Mouse (Mus musculus) gastrocnemius, postnatal 14 days (tissue): ENCODE results near the gene Rpl4. TPM values are rescaled to one million over a fixed set of nuclear protein-coding genes. Genes with fewer than 3 reads are reported as not detected.

Experiments used
- DNase-seq: peaks from one replicate; pipeline ENCODE4 v3.0.0; 2021; ENCODE audit warnings: mixed read lengths
- intact Hi-C: fragments of 180-260 bp; cut with DNase I; formaldehyde crosslinking; loops from one replicate; pipeline ENCODE4 v1.15.1; 2025; ENCODE audit warnings: low total_unique reads
- microRNA-seq, 2 experiments: library from miRNA; unstranded; fragments of <30 nt; microRNA quantifications; one replicate each; pipeline ENCODE4 v1.2.0; 2021
- total RNA-seq, 2 experiments: library from RNA; stranded (reverse); gene quantifications; 2 replicates each; pipeline ENCODE4 v1.2.3; 2021

The Rpl4 gene
- total RNA-seq, 2 experiments from 2014 or later = 594 to 710 TPM

- no peak for DNase-seq
- intact Hi-C loops = no loop called here
Measured at GRCm38 (mm10) chr9:64227736-64228135, 54.6 kb downstream of the Rpl4 start.

Small RNAs within 50 kb of the gene (microRNA-seq; reads per million reads assigned to microRNA genes)
- gene Gm24106 = 0 reads per million in 2 experiments

Other genes with a start within 250 kb of the Rpl4 start
- gene Smad6, start 151.3 kb upstream of the Rpl4 start, total RNA-seq = 1 to 10 TPM; 1.9 to 2.9 TPM
- gene Lctl, start 56.2 kb upstream of the Rpl4 start, total RNA-seq = under 1 TPM in 1 of 2 experiments, not detected in 1; 0.18 TPM
- gene Zwilch, start 271 bp upstream of the Rpl4 start, total RNA-seq = 1 to 10 TPM; 1.9 to 2.1 TPM
- 10 to 100 TPM; 15.6 to 16.4 TPM for gene Snapc5, start 5.9 kb downstream of the Rpl4 start, total RNA-seq
- 1 to 10 TPM; 2.2 to 2.5 TPM for gene Uchl4, start 61.8 kb downstream of the Rpl4 start, total RNA-seq
- 10 to 100 TPM; 51.9 to 55.6 TPM for gene Map2k1, start 80.3 kb downstream of the Rpl4 start, total RNA-seq
- 10 to 100 TPM; 12.3 to 17.6 TPM for gene Tipin, start 108.2 kb downstream of the Rpl4 start, total RNA-seq
- gene Dis3l, start 167.9 kb downstream of the Rpl4 start, total RNA-seq = 10 to 100 TPM; 13.0 to 13.4 TPM
- gene Megf11, start 212.3 kb downstream of the Rpl4 start, total RNA-seq = under 1 TPM; 0.27 to 0.31 TPM